9 mouse cellular contexts compared by ENCODE assay signal in the genomic region with DNA sequence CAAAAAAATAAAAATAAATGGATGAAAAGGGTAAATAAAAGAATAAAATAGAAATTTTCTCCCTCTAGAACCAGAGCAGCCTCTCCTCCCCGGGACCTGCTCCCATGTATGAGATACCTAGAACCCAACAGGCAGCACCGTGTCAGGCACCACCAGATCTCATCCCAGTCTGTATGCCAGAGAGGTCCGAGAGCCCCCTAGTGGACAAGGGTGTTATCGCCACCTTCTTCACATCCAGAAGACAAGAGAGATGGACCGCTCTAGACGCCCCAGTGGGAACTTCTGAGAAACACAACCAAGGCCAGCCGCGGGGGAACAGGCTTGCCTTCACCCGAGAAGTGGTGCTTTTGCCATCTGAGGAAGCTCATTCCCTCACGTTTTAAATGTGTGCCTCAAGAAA. TPM values are rescaled to one million over a fixed set of nuclear protein-coding genes. Genes with fewer than 3 reads are reported as not detected.
A peak's percentile ranks its signal among the peaks of the same experiment; 100 is the strongest.
DNase-seq lines count a peak whose midpoint lies in the region; ATAC-seq and TF ChIP-seq lines count a peak whose summit lies in the region.
"Had no signal": no experiment of that assay in that cellular context is flagged by ENCODE, and none has a peak within 500 bp of the region (broad histone marks: within the 10 kb centered on the region; RNA-seq: fewer than 3 reads in every experiment).

No protein-coding gene starts in this region.

- intact Hi-C loops in left cerebral cortex, postnatal 4 days (cut with DNase I): no loop called here

- H3K4me3 ChIP-seq in neural tube, embryonic 15.5 days (replicated peaks): no peak overlapping the region
- no peak overlapping the region for H3K4me3 ChIP-seq in bone marrow macrophage, adult 2 months (ENCODE audit: insufficient read depth, low read length)
- no peak overlapping the region for H3K4me3 ChIP-seq in embryonic facial prominence, embryonic 14.5 days (ENCODE audit: low read depth, low read length)
- no peak overlapping the region for H3K4me3 ChIP-seq in hindbrain, postnatal 0 days (ENCODE audit: low read length)
- H3K4me3 ChIP-seq: heart, embryonic 13.5 days had no signal

- TF ChIP-seq CTCF in bone marrow macrophage, adult 2 months (IDR thresholded peaks at IDR 0.05; ENCODE audit: low read depth, low read length): peak; percentile 68
- TF ChIP-seq CTCF in hindbrain, postnatal 0 days (IDR thresholded peaks at IDR 0.05; ENCODE audit: low read depth): peak; percentile 74

- no peak overlapping the region for H3K9ac ChIP-seq in neural tube, embryonic 15.5 days (replicated peaks)
- no peak overlapping the region for H3K9ac ChIP-seq in embryonic facial prominence, embryonic 14.5 days (ENCODE audit: low read depth, low read length)
- no peak overlapping the region for H3K9ac ChIP-seq in hindbrain, postnatal 0 days (replicated peaks; ENCODE audit: low read length)
- H3K9ac ChIP-seq: heart, embryonic 13.5 days had no signal

- no peaks in the 10 kb centered on the region for H3K27me3 ChIP-seq in neural tube, embryonic 15.5 days (replicated peaks)
- H3K27me3 ChIP-seq in embryonic facial prominence, embryonic 14.5 days (replicated peaks; ENCODE audit: control insufficient read depth, insufficient read depth, low read length): no peaks in the 10 kb centered on the region
- H3K27me3 ChIP-seq in hindbrain, postnatal 0 days (ENCODE audit: insufficient read depth, low read length): no peaks in the 10 kb centered on the region; the same call in 1 of the 2 replicates

- DNase-seq in neural tube, embryonic 10.5 days (ENCODE audit: extremely low spot score, low spot score): peak; percentile 70
- DNase-seq in embryonic facial prominence, embryonic 14.5 days (ENCODE audit: low spot score): peak; percentile 68
- peak; percentile 61 for DNase-seq in hindbrain, postnatal 0 days (ENCODE audit: low spot score)
- DNase-seq in left cerebral cortex, postnatal 4 days: peak; percentile 73
- peak; percentile 57 to 68 for DNase-seq in natural killer cell, adult 2 months (ENCODE audit: low spot score in 2 of 2)
- peak; percentile 30 to 31 for DNase-seq in thymus, adult 18-20 months

- no peaks in the 10 kb centered on the region for H3K36me3 ChIP-seq in neural tube, embryonic 15.5 days
- H3K36me3 ChIP-seq in embryonic facial prominence, embryonic 14.5 days (ENCODE audit: control insufficient read depth, insufficient read depth, low read length): no peaks in the 10 kb centered on the region
- no peaks in the 10 kb centered on the region for H3K36me3 ChIP-seq in hindbrain, postnatal 0 days (ENCODE audit: insufficient read depth, low read length)
- H3K36me3 ChIP-seq: heart, embryonic 13.5 days had no signal

- no peak overlapping the region for H3K4me2 ChIP-seq in neural tube, embryonic 15.5 days
- H3K4me2 ChIP-seq in embryonic facial prominence, embryonic 14.5 days (ENCODE audit: low read depth, low read length): no peak overlapping the region
- no peak overlapping the region for H3K4me2 ChIP-seq in hindbrain, postnatal 0 days (ENCODE audit: low read depth, low read length)
- H3K4me2 ChIP-seq: heart, embryonic 13.5 days had no signal

- no peak overlapping the region for H3K27ac ChIP-seq in neural tube, embryonic 15.5 days (replicated peaks)
- H3K27ac ChIP-seq in bone marrow macrophage, adult 2 months (ENCODE audit: insufficient read depth, low read depth, low read length): no peak overlapping the region
- no peak overlapping the region for H3K27ac ChIP-seq in embryonic facial prominence, embryonic 14.5 days (replicated peaks; ENCODE audit: low read depth, low read length)
- H3K27ac ChIP-seq in hindbrain, postnatal 0 days: no peak overlapping the region
- H3K27ac ChIP-seq: heart, embryonic 13.5 days had no signal

- ATAC-seq in neural tube, embryonic 15.5 days (ENCODE audit: low FRiP score): no peak
- no peak for ATAC-seq in embryonic facial prominence, embryonic 14.5 days (ENCODE audit: low read depth)
- ATAC-seq in hindbrain, postnatal 0 days: no peak

- no peaks in the 10 kb centered on the region for H3K4me1 ChIP-seq in neural tube, embryonic 15.5 days
- no peaks in the 10 kb centered on the region for H3K4me1 ChIP-seq in bone marrow macrophage, adult 2 months (ENCODE audit: control insufficient read depth, insufficient read depth, low read length)
- H3K4me1 ChIP-seq in embryonic facial prominence, embryonic 14.5 days (ENCODE audit: control insufficient read depth, insufficient read depth, low read length): no peaks in the 10 kb centered on the region
- no peaks in the 10 kb centered on the region for H3K4me1 ChIP-seq in hindbrain, postnatal 0 days (ENCODE audit: insufficient read depth, low read length)
- H3K4me1 ChIP-seq: heart, embryonic 13.5 days had no signal

- TF ChIP-seq POLR2A in bone marrow macrophage, adult 2 months (IDR thresholded peaks at IDR 0.05; ENCODE audit: borderline replicate concordance, low read depth, low read length): no peak

- no peaks in the 10 kb centered on the region for H3K9me3 ChIP-seq in neural tube, embryonic 15.5 days (replicated peaks)
- H3K9me3 ChIP-seq in embryonic facial prominence, embryonic 14.5 days (ENCODE audit: control insufficient read depth, low read length): peaks cover 9% of the 10 kb centered on the region; the same call in 1 of the 2 replicates
- H3K9me3 ChIP-seq in hindbrain, postnatal 0 days (ENCODE audit: low read length): no peaks in the 10 kb centered on the region

- 27% methylated on average over 10 of the region's 10 CpGs for WGBS in neural tube, embryonic 15.5 days
- WGBS in embryonic facial prominence, embryonic 14.5 days: 18% methylated on average over 10 of the region's 10 CpGs
- 18% methylated on average over 10 of the region's 10 CpGs for WGBS in hindbrain, postnatal 0 days

RNA-seq across cellular contexts. Expression of gene Dhrs4, which starts 20.3 kb away (rescaled TPM):
- polyA plus RNA-seq in neural tube, embryonic 15.5 days (2015; fragmentation: Nextera tagmentation; extraction: Ambion mirVana): 21.5 and 32.8 TPM in 2 replicates
- polyA plus RNA-seq in bone marrow macrophage, adult 2 months (2012; ENCODE audit: insufficient read depth, insufficient read length, missing spikeins): 28.3 and 33.4 TPM in 2 replicates
- polyA plus RNA-seq in embryonic facial prominence, embryonic 14.5 days (2014; fragmentation: Nextera tagmentation; extraction: Ambion mirVana): 46.9 and 47.4 TPM in 2 replicates
- 15.8 and 18.4 TPM in 2 replicates for total RNA-seq in hindbrain, postnatal 0 days (2014; rRNA removed)
- polyA plus RNA-seq in hindbrain, postnatal 0 days (2015; fragmentation: Nextera tagmentation; extraction: Ambion mirVana): 28.1 and 29.6 TPM in 2 replicates
- 10 to 100 TPM; 13.6 to 14.9 TPM for total RNA-seq in left cerebral cortex, postnatal 4 days (2021)

RNA-seq across cellular contexts. Expression of gene Carmil3, which starts 32.2 kb away (rescaled TPM):
- 21.6 and 25.1 TPM in 2 replicates for polyA plus RNA-seq in neural tube, embryonic 15.5 days (2015; fragmentation: Nextera tagmentation; extraction: Ambion mirVana)
- polyA plus RNA-seq in bone marrow macrophage, adult 2 months (2012; ENCODE audit: insufficient read depth, insufficient read length, missing spikeins): 0.43 TPM in 1 of 2 replicates, not detected in the other
- 3.4 and 3.9 TPM in 2 replicates for polyA plus RNA-seq in embryonic facial prominence, embryonic 14.5 days (2014; fragmentation: Nextera tagmentation; extraction: Ambion mirVana)
- total RNA-seq in hindbrain, postnatal 0 days (2014; rRNA removed): 90.5 and 120 TPM in 2 replicates
- polyA plus RNA-seq in hindbrain, postnatal 0 days (2015; fragmentation: Nextera tagmentation; extraction: Ambion mirVana): 23.8 and 25.2 TPM in 2 replicates
- 100 to 1,000 TPM; 151 to 183 TPM for total RNA-seq in left cerebral cortex, postnatal 4 days (2021)

RNA-seq across cellular contexts. Expression of gene Cpne6, which starts 52.0 kb away (rescaled TPM):
- polyA plus RNA-seq in neural tube, embryonic 15.5 days (2015; fragmentation: Nextera tagmentation; extraction: Ambion mirVana): 17.8 and 20.0 TPM in 2 replicates
- polyA plus RNA-seq in bone marrow macrophage, adult 2 months (2012; ENCODE audit: insufficient read depth, insufficient read length, missing spikeins): not detected in 2 replicates
- polyA plus RNA-seq in embryonic facial prominence, embryonic 14.5 days (2014; fragmentation: Nextera tagmentation; extraction: Ambion mirVana): 3.7 and 5.2 TPM in 2 replicates
- 8.3 and 19.7 TPM in 2 replicates for total RNA-seq in hindbrain, postnatal 0 days (2014; rRNA removed)
- 25.3 and 28.0 TPM in 2 replicates for polyA plus RNA-seq in hindbrain, postnatal 0 days (2015; fragmentation: Nextera tagmentation; extraction: Ambion mirVana)
- 10 to 100 TPM; 53.1 to 61.7 TPM for total RNA-seq in left cerebral cortex, postnatal 4 days (2021)
